Mouse (Mus musculus) T-helper 17 cell (primary cell): ENCODE data around the gene Celf5.

Source experiments
- in situ Hi-C, 2 experiments: fragments of 300-600 bp; cut with MboI, MseI; formaldehyde crosslinking; loops; 1 replicate in 1 of 2; 2 replicates in 1 of 2; pipeline ENCODE4 v1.15.1; 2025; ENCODE audit warnings: high pct_unique_total_duplicates in 2 of 2

The Celf5 gene

DNA sequence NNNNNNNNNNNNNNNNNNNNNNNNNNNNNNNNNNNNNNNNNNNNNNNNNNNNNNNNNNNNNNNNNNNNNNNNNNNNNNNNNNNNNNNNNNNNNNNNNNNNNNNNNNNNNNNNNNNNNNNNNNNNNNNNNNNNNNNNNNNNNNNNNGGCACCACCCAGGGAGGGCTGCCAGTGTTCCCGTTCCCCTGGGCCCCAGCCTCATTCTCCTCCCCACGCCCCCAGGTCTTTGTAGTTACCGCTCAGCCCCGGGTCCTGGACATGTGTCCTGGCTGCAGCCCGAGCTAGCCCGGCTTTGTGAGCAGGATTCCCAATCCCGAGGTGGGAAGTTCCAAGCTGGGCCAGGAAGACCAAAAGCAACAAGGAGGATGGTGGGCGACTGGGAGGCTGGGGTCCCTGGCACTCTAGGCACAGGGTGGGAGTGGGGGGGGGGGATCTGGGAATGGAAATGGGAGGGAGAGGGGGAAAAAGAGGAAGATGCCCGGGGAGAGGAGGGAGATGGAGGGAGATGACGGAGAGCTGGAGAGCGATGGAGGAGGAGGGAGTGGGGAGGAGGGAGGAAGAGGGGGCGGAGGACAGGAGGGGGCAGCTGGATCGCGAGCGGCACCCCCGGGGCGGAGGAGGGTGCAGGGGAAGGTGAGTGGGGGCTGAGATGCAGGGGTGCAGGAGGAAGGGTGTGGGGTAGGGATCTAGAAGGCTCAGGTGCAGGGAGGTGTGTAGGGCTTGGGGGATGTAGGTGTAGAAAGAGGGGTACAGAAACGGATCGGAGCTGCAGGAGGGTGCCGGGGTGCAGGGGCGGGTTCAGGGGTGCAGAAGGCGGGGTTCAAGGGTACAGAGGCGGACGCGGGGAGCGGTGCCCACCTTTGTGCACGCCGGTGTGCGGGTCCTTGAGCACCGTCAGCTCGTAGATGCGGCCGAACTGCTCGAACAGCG lies 640 bp downstream of the Celf5 start:
- in situ Hi-C loops: loop anchor here in 1 of 2 experiments (10.0 kb wide), 1 partner anchor 53 kb away; no protein-coding TSS in a partner anchor

DNA sequence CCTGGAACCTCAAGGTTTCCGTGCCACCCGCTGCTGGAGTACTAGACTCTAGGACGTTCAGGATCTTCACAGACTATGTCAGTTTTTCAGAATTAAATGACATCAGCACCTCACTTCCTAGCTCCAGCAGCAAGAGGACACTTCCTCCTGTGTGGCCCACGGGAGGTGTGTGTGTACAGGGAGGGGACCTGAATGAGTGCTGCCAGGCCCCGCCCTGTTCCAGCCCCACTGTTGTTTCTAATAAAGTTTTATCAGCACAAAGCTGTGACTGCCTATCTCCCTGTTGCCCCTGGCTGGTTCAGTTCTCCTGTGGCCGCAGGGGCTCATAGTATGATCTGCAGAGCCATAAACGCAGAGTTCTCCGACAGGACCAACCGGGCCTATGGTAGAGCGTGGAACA lies 8.0 kb downstream of the Celf5 start:
- in situ Hi-C loops: no loop called here

DNA sequence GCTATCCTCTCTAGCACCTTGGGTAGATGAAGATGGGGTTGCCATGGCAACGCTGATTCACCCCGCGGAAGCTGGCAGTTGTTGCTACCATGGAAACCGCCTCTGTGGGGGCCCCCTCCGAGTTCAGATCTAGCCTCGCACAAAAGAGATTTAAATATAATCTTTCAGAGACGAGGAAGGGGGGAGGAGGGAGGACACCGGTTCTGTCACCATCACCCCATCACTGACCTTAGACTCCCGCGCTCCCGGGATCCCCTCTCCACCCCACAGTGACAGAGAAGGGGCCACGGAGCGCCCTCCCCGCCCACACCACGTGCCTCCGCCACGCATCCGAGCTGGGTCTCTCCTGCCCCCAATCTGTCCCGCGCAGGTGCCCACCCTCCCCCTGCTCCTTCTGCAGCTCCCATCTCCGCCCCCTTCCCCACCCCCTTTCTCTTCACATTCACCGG lies 9.5 kb downstream of the Celf5 start:
- in situ Hi-C loops: no loop called here

DNA sequence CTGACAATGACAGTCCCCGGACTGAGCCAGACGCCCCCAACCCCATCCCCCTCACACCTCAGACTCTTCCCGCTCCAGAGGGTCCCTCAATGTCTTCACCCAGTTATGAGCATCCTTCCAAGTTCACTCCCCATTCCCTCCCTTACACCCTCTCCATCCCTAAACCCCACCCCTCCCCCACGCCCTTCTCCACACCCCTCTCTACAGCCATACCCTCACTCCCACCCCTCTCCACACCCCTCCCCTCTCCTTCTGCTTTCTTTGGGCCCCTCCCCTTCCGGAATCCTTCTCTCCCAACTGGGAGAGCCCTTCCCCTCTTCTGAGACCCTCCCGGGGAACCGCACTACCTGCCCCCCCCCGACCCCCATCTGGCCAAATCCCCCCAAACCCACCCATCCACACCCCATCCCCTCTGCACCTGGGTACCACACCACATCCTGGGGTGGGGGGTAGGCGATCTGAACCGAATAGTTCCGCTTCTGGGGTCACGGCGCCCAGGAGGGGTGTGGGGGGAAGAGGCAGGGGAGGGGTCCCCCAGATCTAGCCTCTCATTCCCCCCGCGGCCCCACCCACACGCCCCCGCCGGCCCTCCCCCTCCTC lies 10.0 kb downstream of the Celf5 start:
- in situ Hi-C loops: no loop called here

DNA sequence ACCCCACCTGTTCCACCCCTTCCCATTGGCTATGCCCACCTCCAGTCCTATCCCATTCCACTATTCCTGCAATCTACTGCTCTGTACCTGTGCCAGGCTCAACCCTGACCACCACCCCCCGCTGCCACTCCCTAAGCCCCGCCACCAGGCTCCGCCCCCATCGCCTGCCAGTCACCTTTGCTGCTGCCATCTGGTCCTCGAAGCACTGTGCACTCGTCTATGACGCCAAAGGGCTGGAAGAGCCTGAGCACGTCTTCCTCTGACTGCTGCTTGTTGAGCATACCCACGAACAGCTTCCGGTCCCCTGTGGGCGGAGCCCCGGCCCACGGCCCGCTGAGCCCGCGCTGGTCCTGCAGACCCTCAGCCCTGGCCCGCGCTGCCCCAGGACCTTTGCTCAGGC lies 12.1 kb downstream of the Celf5 start:
- in situ Hi-C loops: no loop called here

DNA sequence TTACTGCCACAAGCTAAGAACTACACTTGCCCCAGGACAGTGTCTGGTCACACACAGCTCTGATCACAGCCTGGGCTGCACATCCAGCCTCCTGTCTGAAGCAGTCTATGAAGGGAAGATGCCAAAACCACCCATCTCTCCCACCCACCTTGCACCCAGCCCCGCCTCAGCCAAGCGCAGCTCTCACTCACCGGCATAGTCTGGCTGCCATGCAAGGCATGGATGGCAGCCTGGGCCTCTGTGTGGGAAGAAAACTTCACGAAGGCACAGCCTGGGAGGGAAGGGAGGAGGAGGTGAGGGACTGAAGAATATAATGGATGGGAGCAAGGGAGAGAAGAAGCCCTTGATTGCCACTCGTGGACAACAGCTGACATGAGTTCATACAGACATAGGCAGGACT lies 13.3 kb downstream of the Celf5 start:
- in situ Hi-C loops: no loop called here

DNA sequence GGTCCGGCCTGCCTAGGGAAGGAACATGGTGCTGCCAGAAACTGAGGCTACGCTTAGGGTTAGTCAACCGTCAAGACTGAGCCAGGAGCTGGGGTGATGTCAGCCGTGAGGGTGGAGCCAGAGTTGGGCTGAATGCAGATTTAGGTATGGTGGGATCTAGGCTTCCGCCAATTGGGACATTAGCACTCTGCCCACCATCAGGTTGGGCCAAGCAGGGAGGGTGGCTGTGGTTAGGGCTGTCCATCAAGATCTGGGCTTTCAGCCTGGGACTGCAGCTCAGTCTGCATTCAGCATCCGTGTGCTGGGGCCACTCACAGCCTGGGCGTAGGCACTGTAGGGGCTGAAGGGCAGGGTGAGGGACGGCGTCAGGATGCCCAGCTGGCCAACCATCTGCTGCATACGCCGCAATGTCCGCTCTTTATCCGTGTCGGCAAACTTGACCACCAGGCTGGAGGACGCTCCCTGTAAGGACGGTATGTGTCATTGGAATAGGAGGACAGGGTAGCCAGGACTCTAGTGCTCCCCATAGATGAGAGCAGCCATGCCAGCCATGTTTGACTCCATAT lies 14.8 kb downstream of the Celf5 start:
- in situ Hi-C loops: no loop called here

DNA sequence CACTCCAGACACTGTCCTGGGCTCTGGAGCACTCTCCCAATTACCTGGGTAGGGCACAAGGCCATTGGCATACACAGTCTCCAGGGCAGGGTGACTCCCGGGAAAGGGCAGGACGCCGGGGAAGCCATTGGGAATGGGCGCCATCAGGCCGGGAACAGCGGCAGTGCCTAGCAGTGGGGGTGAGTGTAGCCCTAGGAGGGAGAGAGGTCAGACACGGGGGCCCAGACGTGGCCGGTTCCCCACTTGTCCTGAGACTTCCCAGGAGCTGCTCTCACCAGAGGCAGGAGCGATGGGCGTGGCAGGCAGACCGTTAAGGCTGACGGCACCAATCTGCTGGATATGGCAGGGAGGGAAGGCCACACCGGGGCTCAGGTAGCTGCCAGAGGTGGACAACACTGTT lies 15.6 kb downstream of the Celf5 start:
- in situ Hi-C loops: no loop called here

DNA sequence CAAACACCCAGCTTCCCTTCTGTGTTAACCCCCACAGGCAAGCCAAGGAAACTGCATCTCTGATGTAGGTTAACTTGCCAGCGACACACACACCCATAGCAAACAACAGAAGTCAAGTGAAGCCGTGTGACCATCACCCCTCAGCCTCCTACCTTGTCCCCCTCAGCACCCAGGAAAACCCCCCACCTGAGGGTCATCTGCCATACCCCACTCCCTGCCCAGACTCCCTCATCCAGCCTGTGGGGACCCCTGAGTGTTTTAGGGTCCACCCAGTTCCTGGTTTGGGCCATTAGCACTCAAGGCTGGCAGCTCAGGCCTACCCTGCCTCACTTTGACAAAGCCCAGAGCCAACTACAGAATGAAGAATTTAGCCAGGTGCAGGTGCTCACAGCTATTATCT lies 16.4 kb downstream of the Celf5 start:
- in situ Hi-C loops: no loop called here

DNA sequence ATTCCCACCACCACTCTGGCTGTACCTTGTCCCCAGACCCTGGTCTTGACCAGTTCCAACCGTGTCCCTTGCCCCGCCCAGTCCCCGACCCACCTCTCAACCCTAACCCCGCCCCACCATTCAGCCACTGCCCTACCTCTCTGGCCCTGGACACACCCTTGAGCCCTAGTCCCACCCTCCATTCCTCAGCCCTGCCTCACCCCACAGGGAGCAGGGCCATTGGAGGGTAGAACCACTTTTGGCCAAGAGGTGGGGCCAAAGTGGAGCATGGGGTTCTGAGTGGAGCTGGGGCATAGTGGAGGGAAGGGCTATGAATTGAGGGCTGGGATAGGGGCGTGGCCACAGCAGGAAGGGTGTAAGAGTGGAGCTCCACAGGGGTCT lies 17.3 kb downstream of the Celf5 start:
- in situ Hi-C loops: no loop called here

DNA sequence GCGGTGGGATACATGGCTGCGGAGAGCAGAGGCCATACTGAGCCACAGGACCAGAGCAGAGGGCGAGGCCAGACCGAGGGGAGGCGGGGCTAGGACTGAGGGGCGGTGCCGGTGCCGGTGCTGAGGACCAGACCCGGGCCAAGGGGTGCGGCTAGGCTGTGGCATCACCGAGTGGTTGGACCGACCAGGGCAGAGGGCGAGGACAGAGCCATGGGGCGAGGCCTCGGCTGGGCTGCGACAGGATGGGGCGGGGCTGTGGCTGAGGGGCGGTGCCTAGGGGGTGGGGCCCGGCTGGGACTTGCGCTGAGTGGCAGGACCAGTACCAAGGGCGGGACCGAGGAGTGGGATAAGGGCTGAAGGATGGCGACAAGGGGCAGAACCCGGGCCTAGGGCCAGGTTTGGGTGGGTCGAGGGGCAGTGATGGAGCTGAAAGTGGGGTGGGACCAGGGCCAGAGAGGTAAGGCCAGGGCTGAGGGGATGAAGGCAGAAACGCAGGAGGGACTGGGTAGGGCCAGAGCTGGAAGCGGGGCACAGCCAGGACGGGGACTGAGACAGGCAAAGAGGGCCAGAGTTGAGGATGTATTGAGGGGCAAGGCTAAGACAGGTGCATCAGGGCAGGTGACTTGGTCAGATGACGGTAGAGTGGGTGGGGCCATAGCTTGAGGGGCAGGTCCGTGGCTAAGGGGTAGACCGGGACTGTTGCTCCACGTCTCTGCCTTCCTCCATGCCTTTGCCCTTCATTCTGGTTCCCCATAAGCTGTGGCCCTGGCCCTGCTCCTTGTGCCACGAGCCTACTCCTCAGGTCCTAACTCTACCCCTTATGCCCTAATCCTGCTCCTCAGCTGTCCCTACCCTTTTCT lies 17.9 kb downstream of the Celf5 start:
- in situ Hi-C loops: no loop called here

DNA sequence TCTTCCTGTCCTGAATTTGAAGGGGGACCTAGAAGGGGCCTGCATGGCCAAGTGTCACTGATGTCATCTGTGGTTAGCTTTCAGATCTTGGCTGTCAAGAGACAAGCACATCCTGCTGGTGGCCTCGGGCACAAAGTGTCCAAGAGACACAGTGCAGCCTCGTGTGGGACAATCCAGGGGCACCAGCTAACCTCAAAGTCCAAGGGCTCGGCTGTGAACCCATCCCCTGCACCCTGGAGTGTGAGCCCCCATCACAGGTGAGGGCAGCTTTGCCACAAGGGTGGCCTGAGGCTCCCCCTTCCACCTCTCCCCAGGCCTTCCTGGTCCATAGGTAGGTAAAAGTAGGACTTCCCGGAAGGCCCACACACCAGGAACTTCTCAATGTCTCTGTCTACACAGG lies 19.0 kb downstream of the Celf5 start:
- in situ Hi-C loops: no loop called here

DNA sequence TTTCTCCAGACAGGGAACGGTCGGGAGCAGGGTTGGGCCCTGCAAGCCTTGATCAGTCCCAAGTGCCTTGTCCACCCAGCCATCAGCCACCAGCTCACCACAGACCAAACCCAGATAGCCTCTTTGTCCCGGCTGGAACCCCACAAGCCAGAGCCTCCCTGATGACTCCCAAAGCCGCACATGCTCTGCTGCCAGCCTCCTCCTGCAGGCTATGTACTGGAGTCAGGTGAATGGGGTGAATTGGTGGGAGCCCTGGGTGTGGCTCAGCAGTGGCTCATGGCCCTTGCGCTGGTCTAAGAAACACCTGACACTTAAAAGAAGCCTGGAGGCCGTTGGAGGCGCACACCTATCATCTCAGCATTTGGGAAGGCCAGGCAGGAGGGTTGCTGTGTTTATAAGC lies 19.6 kb downstream of the Celf5 start:
- in situ Hi-C loops: no loop called here

DNA sequence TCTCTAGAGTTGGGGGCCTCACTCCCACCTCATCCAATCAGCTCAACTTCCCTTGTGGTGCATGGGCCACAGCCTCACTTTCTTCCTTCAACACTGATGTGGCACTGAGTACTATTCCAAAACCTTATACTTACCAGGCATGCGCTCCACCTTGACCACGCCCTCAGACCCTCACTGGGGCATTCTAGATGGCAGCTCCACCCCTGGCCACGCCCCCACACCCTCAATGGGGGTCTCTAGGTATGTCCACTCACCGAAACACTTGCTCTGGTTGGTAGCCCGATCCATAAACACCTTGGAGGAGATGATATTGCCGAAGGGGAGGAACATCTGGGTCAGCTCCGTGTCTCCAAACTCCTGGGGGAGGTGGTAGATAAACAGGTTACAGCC lies 20.1 kb downstream of the Celf5 start:
- in situ Hi-C loops: no loop called here

DNA sequence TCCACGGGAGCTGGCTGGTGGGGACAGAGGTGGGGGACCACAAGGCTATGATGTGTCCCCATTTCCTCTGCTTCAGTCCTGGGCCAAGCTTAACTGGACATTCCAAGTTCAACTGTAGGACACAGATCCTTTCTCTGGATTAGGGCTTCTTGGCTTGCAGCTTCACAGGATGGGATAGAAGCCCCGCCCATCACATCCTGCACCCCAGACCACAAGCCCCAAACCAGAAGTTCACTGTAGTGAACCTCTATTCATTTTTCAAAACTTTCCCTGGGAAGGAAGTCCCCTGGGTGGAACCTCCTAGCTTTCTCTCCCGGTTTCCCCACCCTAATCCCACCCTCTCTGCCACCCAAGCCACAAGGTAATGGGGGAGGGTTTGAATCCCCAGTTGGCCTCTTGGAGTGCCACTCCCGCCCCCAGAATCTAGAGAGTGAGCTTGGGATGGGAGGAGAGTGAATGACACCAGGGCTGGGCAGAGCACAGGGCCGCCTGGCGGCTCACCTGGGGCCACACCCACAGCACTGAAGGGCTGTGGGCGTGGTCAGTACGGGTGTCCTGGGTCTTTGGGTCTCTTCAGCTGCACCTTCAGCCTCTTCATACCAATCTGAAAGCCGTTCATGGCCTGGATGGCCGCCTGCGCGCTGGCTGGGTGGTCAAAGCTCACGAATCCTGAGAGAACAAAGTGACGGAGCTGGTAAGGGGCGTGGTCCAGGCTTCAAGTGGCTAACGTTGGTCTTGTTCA lies 20.7 kb downstream of the Celf5 start:
- in situ Hi-C loops: no loop called here

DNA sequence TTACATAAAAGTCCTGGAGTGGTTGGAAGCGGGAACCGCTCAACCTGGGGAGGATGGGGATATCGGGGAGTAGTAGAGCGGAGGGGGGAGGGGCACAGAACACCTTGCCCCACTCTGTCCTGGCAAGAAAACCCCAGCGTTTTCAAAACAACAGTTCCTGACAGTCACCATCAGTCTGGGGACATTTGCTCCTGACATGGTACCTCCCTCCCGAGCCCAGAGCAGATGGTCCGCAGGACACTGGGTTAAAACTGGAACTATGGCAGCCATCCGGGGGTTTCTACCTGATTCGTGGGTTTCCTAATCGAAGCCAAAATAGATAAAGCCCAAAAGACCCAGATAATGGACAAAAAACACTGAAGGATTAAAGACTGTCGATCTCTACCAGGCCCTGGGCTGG lies 21.6 kb downstream of the Celf5 start:
- in situ Hi-C loops: no loop called here

DNA sequence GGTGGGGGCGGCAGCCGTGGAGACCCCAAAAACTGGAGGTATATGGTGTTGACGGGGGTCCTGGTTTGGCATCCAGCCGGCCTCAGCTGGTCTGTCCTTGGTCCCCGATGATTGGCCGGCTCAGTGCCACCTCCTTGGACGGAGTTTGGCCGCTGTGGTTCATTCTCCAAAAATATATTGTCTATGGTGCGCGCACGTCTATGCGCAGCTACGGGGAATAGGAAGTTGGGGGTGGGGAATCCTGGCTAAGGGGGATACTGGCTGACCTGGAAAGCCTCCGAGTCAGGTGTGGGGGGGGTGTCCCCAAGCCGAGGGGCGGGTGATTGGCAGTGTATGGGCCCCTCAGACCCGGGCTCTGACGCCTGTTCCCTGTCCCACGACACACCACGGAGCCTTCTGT lies 22.0 kb downstream of the Celf5 start:
- in situ Hi-C loops: no loop called here

DNA sequence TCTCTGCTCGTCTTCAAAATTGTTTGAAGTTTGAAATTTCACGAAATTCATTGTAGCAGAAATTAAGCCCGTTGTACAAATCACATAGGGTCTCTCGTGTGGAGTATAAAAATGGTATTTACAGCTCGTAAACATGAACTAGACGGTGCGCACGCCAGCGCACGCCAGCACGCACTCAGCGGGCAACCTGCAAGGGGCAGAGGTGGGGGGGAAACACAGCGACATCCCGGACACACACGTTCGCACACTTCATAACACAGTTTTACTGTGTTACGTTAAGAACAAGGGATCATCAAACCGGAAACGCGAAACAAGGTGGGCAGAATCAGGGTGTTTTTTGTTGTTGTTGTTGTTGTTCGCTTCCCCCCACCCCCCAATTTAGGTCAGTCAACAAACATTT lies 23.1 kb downstream of the Celf5 start:
- in situ Hi-C loops: no loop called here

DNA sequence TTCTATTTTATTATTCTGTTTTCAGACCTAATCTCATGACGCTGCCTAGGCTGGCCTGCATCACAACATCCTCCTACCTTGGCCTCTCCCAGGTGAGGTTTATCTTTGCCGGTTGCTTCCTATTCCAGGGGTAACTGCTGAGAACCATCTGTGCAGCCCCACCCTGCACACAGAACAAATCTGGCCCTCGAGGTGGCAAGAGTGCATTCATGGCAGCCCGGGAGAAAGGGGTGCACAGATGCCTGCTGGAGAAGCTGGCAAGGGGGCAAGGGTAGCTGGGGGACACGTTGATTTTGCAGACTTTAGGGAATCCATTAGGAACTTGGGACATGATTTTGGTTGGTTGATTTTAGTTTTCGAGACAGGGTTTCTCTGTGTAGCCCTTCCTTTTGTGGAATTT lies 24.2 kb downstream of the Celf5 start:
- in situ Hi-C loops: no loop called here

DNA sequence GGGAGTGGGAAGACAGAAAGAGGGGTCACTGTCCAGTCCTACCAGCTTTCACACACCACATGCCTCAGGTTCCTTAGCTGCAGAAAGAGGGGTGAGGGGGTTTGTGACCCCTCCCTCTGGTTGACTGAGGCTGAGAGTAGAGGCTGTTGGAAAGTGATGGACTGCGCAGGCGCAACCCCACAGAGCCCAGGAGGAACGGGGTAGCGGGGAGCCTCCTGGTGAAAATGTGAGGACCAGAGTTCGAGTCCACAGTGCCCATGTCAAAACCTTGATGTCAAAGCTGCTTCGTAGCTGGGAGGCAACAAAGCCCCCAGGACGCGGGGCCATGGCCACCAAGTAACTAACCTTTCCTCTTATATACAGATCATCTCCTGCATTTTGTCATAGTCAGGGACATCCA lies 24.9 kb downstream of the Celf5 start:
- in situ Hi-C loops: no loop called here

DNA sequence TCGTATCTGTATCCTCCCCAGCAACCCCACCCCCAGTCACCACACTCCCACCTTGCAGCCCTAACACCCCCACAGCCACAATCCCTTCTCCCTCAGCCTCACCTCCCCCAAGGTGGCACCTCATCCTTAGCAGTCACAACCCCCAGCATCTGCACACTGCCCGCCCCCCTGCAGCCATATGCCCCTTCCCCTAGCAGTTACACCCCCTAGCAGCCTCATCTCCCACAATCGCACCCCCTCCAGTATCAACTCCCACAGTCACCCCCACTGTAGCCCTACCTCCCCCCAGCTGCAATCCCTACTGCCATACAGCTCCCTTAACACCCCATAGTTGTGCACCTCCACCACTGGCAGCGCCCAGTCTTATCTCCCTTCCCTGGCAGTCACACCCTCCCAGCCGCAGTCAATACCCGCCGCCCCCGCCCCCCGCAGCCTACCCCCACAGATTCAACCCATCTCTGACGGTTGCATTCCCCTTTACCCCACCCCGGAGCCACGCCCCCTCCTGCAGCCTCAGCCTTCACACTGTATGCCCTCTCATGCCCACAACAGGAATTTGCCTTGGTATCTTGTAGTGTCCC lies 25.4 kb downstream of the Celf5 start:
- in situ Hi-C loops: no loop called here
